Mouse (Mus musculus) heart, embryonic 12.5 days (tissue): ENCODE measurements at regions not wholly inside any gene's neighbourhood (a gene's known extent, or its start where the extent isn't known, plus 50 kb on each side); places are given as distances from the start of the nearest gene placed in this dataset.

Experiments
- ATAC-seq: fragments of 200-750 bp; cut with Nextera tagmentation; 2 replicates; pipeline ENCODE4 v1.8.0; 2017; ENCODE audit warnings: moderate TSS enrichment, moderate library complexity; ENCODE audit not compliant: insufficient number of reproducible peaks, low FRiP score
- H3K27ac ChIP-seq: fragments of 300-500 bp; sonication (generic); 2 replicates; pipeline ENCODE4 v1.5.1; 2016; ENCODE audit warnings: mild to moderate bottlenecking, moderate library complexity; ENCODE audit not compliant: poor library complexity, severe bottlenecking
- H3K27me3 ChIP-seq: fragments of 300-500 bp; sonication (generic); replicated peaks from 2 replicates; pipeline ENCODE4 v1.6.1; 2016; ENCODE audit warnings: mild to moderate bottlenecking, moderate library complexity
- H3K36me3 ChIP-seq: fragments of 300-500 bp; sonication (generic); 2 replicates; pipeline ENCODE4 v1.6.1; 2016; ENCODE audit warnings: mild to moderate bottlenecking, moderate library complexity
- H3K4me1 ChIP-seq: fragments of 300-500 bp; sonication (generic); replicated peaks from 2 replicates; pipeline ENCODE4 v1.6.1; 2016; ENCODE audit warnings: mild to moderate bottlenecking
- H3K4me2 ChIP-seq: fragments of 300-500 bp; sonication (generic); 2 replicates; pipeline ENCODE4 v1.6.1; 2016; ENCODE audit warnings: mild to moderate bottlenecking, moderate library complexity
- H3K4me3 ChIP-seq: fragments of 300-500 bp; sonication (generic); 2 replicates; pipeline ENCODE4 v1.5.1; 2016; ENCODE audit warnings: mild to moderate bottlenecking
- H3K9ac ChIP-seq: fragments of 300-500 bp; sonication (generic); 2 replicates; pipeline ENCODE4 v1.6.1; 2016; ENCODE audit warnings: mild to moderate bottlenecking, moderate library complexity
- H3K9me3 ChIP-seq: fragments of 300-500 bp; sonication (generic); replicated peaks from 2 replicates; pipeline ENCODE4 v1.6.1; 2016; ENCODE audit warnings: mild to moderate bottlenecking, moderate library complexity
- WGBS: fragments of 180-500 bp; shearing (Covaris S2); methylation state at CpG from one replicate; pipeline ENCODE4 v1.1.7; 2016; 5-methylcytosine and 5-hydroxymethylcytosine counted together

GRCm38 (mm10) chr16:57923447-57924129, 169.1 kb upstream of the Col8a1 start:
- no peak overlapping the region for H3K27ac ChIP-seq
- H3K9me3 ChIP-seq = no peaks in the 10 kb centered on the region
- H3K4me3 ChIP-seq = no peak overlapping the region
- 64% methylated on average over 7 of the region's 7 CpGs for WGBS
- H3K9ac ChIP-seq = no peak overlapping the region
- 0 out of 2 replicates have a peak, but pooled peaks cover 5% of the 10 kb centered on the region for H3K4me1 ChIP-seq
- no peak for ATAC-seq
- H3K36me3 ChIP-seq = no peaks in the 10 kb centered on the region
- no peaks in the 10 kb centered on the region for H3K27me3 ChIP-seq
- no peak overlapping the region for H3K4me2 ChIP-seq

DNA sequence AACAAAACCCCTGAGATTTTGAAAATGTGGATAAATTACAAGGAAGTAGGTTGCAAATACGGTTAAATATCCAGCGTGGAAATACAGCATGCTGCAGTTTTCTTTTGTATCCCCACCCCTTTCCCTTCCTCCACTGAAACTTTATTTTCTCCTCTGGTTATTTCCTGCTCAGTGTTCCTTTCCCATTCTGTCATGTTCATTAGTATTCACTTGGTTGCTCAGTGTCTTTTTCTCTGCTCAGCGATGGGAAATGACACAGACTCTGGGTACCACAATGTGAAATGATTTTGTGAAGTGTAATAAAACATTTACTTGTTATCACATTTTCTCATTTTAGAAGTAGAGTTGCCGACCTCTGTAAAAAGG, 169.6 kb upstream of the Col8a1 start:
- ATAC-seq = no peak
- Histone ChIP-seq H3K4me3 (no peak overlapping the region), H3K27me3 (no peaks in the 10 kb centered on the region), H3K4me2 (no peak overlapping the region), H3K9me3 (no peaks in the 10 kb centered on the region), H3K4me1 (0 out of 2 replicates have a peak, but pooled peaks cover 5% of the 10 kb centered on the region), H3K36me3 (no peaks in the 10 kb centered on the region), H3K9ac (no peak overlapping the region), H3K27ac (no peak overlapping the region)
- whole genome bisulfite sequencing = 76% methylated on average over 4 of the region's 4 CpGs

- 75% methylated on average over 4 of the region's 4 CpGs for WGBS
- Histone ChIP-seq H3K9ac (no peak overlapping the region), H3K27ac (no peak overlapping the region), H3K9me3 (0 out of 2 replicates have a peak, but pooled peaks cover 3% of the 10 kb centered on the region), H3K36me3 (no peaks in the 10 kb centered on the region), H3K4me2 (no peak overlapping the region), H3K4me1 (0 out of 2 replicates have a peak, but pooled peaks cover 5% of the 10 kb centered on the region), H3K4me3 (no peak overlapping the region), H3K27me3 (no peaks in the 10 kb centered on the region)
- ATAC-seq = no peak
Measured at GRCm38 (mm10) chr16:57927816-57928215, 173.3 kb upstream of the Col8a1 start.

GRCm38 (mm10) chr16:57928301-57928700, 173.8 kb upstream of the Col8a1 start:
- no peak for ATAC-seq
- Histone ChIP-seq H3K9me3 (0 out of 2 replicates have a peak, but pooled peaks cover 3% of the 10 kb centered on the region), H3K36me3 (no peaks in the 10 kb centered on the region), H3K27me3 (no peaks in the 10 kb centered on the region), H3K4me1 (0 out of 2 replicates have a peak, but pooled peaks cover 5% of the 10 kb centered on the region), H3K27ac (no peak overlapping the region), H3K4me2 (no peak overlapping the region), H3K4me3 (no peak overlapping the region), H3K9ac (no peak overlapping the region)
- WGBS = 41% methylated on average over 4 of the region's 4 CpGs

GRCm38 (mm10) chr16:57929151-57929764, 174.7 kb upstream of the Col8a1 start:
- no peaks in the 10 kb centered on the region for H3K27me3 ChIP-seq
- H3K4me2 ChIP-seq = no peak overlapping the region
- 74% methylated on average over 12 of the region's 12 CpGs for WGBS
- no peaks in the 10 kb centered on the region for H3K36me3 ChIP-seq
- no peak overlapping the region for H3K9ac ChIP-seq
- 0 out of 2 replicates have a peak, but pooled peaks cover 3% of the 10 kb centered on the region for H3K9me3 ChIP-seq
- H3K4me3 ChIP-seq = no peak overlapping the region
- H3K4me1 ChIP-seq = no peaks in the 10 kb centered on the region
- H3K27ac ChIP-seq = no peak overlapping the region
- ATAC-seq = no peak

GRCm38 (mm10) chr16:57945404-57945803, 190.9 kb upstream of the Col8a1 start:
- H3K4me1 ChIP-seq = no peaks in the 10 kb centered on the region
- H3K4me2 ChIP-seq = no peak overlapping the region
- no peak overlapping the region for H3K9ac ChIP-seq
- no peak overlapping the region for H3K4me3 ChIP-seq
- H3K27ac ChIP-seq = no peak overlapping the region
- H3K36me3 ChIP-seq = no peaks in the 10 kb centered on the region
- 55% methylated on average over 6 of the region's 6 CpGs for WGBS
- no peak for ATAC-seq
- no peaks in the 10 kb centered on the region for H3K27me3 ChIP-seq
- H3K9me3 ChIP-seq = no peaks in the 10 kb centered on the region

DNA sequence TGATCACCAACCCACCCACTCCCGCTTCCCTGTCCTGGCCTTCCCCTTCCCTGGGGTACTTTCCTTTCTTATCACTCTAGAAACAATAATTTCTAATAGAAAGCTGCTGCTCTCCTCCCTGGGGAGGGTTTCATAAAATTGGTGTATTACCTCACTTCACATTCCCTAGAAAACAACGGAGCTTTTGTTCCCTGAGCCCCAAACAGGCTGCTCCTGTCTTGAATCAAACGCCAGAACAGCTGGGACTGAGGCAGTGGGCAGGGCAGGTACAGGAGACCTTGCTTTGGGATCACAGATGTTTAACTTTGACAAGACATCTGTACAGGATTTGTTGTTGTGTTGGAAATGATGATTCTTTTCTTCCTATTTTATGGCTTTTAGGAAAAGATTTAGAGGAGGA, 192.8 kb upstream of the Col8a1 start:
- ATAC-seq = no peak
- Histone ChIP-seq H3K27ac (no peak overlapping the region), H3K9ac (no peak overlapping the region), H3K27me3 (no peaks in the 10 kb centered on the region), H3K36me3 (no peaks in the 10 kb centered on the region), H3K4me1 (no peaks in the 10 kb centered on the region), H3K9me3 (no peaks in the 10 kb centered on the region), H3K4me3 (no peak overlapping the region), H3K4me2 (no peak overlapping the region)
- 49% methylated on average over 3 of the region's 3 CpGs for WGBS

DNA sequence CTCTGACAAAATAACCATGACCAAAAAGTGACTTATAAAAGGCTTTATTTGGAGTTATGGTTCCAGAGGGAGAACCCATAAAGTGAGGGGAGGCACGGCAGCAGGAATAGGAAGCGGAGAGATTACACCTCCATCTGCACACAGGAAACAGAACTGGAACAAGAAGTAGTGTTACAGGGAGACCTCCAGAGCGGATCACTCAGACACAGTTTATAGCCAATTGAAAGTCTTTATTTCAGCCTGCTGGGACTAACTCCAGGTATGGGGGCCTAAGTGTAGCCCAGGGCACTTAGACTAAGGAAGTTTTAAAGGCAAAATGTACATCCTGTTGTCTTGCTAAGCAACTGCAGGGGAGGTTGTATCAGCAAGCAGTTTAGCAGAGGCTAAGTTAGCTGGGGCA, 195.1 kb upstream of the Col8a1 start:
- Histone ChIP-seq H3K9ac (no peak overlapping the region), H3K4me3 (no peak overlapping the region), H3K4me1 (no peaks in the 10 kb centered on the region), H3K4me2 (no peak overlapping the region), H3K27ac (no peak overlapping the region), H3K9me3 (no peaks in the 10 kb centered on the region), H3K27me3 (no peaks in the 10 kb centered on the region), H3K36me3 (no peaks in the 10 kb centered on the region)
- WGBS = 67% methylated on average over 3 of the region's 3 CpGs
- ATAC-seq = no peak

DNA sequence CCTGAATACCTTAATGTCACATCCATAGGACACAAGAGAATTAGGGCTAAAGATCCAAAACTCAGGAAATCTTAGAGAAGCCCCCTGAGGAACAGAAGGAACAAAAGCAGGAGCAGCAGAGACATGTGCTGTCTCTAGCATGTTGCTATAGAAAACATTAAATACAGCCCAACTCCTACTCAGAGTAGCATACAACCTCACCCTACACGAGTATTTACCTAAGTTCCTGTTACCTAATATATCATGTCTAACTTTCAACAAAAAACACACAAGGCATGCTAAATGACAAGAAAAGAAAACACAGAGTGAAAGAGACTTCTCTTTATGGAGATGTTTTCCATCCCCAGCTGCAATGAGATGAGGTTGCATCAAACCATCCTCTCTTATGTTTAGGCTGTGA, 216.4 kb upstream of the Col8a1 start:
- Histone ChIP-seq H3K4me1 (no peaks in the 10 kb centered on the region), H3K4me2 (no peak overlapping the region), H3K36me3 (no peaks in the 10 kb centered on the region), H3K27ac (no peak overlapping the region), H3K4me3 (no peak overlapping the region), H3K27me3 (no peaks in the 10 kb centered on the region), H3K9ac (no peak overlapping the region), H3K9me3 (no peaks in the 10 kb centered on the region)
- 59% methylated on average over 1 of the region's 1 CpGs for WGBS
- no peak for ATAC-seq

DNA sequence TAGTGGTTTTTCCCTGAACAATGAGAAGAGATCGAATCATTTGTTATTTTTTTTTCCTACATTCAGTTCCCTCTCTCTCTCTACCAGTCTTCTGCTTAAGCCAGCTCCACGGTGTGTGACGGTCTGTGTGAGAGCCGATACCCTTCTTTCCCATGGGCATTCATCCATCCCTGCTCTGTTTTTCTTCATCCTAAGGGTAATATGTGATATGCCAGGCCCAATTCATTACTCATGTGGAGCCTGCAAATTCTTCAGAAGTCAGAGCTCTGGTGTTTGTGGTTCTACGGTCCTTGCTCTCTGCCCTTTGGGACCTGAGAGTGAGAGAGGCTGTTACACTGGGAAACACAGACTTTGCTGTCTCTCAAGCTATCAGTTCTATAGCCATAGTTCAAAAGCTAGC, 229.6 kb upstream of the Col8a1 start:
- H3K4me2 ChIP-seq = no peak overlapping the region
- no peak for ATAC-seq
- WGBS = 64% methylated on average over 5 of the region's 5 CpGs
- no peaks in the 10 kb centered on the region for H3K36me3 ChIP-seq
- H3K4me1 ChIP-seq = no peaks in the 10 kb centered on the region
- no peak overlapping the region for H3K4me3 ChIP-seq
- no peaks in the 10 kb centered on the region for H3K27me3 ChIP-seq
- H3K9ac ChIP-seq = no peak overlapping the region
- H3K9me3 ChIP-seq = no peaks in the 10 kb centered on the region
- H3K27ac ChIP-seq = no peak overlapping the region

- H3K4me1 ChIP-seq = no peaks in the 10 kb centered on the region
- no peaks in the 10 kb centered on the region for H3K9me3 ChIP-seq
- no peak overlapping the region for H3K4me3 ChIP-seq
- ATAC-seq = no peak
- no peaks in the 10 kb centered on the region for H3K36me3 ChIP-seq
- no peak overlapping the region for H3K27ac ChIP-seq
- no peak overlapping the region for H3K9ac ChIP-seq
- 71% methylated on average over 3 of the region's 3 CpGs for WGBS
- H3K27me3 ChIP-seq = no peaks in the 10 kb centered on the region
- H3K4me2 ChIP-seq = no peak overlapping the region
Measured at GRCm38 (mm10) chr16:58005740-58006139, 251.2 kb upstream of the Col8a1 start.

GRCm38 (mm10) chr16:58013557-58013956, 259.0 kb upstream of the Col8a1 start:
- H3K9me3 ChIP-seq = no peaks in the 10 kb centered on the region
- H3K9ac ChIP-seq = no peak overlapping the region
- H3K27me3 ChIP-seq = no peaks in the 10 kb centered on the region
- H3K4me2 ChIP-seq = no peak overlapping the region
- 69% methylated on average over 1 of the region's 1 CpGs for WGBS
- H3K36me3 ChIP-seq = no peaks in the 10 kb centered on the region
- H3K4me1 ChIP-seq = no peaks in the 10 kb centered on the region
- H3K4me3 ChIP-seq = no peak overlapping the region
- ATAC-seq = no peak
- H3K27ac ChIP-seq = no peak overlapping the region
